Mouse (Mus musculus) thymus, adult 18-20 months (tissue): ENCODE data around the gene Stil.
"Not testable (repeated sequence)": the region's sequence is repeated elsewhere in the genome, so short reads cannot be mapped to it uniquely, and the experiment has no call there.

Experiments used
- DNase-seq, 2 experiments: peaks; one replicate each; pipeline ENCODE4 v3.0.0; 2022; ENCODE audit warnings: mixed read lengths in 2 of 2

The Stil gene

DNA sequence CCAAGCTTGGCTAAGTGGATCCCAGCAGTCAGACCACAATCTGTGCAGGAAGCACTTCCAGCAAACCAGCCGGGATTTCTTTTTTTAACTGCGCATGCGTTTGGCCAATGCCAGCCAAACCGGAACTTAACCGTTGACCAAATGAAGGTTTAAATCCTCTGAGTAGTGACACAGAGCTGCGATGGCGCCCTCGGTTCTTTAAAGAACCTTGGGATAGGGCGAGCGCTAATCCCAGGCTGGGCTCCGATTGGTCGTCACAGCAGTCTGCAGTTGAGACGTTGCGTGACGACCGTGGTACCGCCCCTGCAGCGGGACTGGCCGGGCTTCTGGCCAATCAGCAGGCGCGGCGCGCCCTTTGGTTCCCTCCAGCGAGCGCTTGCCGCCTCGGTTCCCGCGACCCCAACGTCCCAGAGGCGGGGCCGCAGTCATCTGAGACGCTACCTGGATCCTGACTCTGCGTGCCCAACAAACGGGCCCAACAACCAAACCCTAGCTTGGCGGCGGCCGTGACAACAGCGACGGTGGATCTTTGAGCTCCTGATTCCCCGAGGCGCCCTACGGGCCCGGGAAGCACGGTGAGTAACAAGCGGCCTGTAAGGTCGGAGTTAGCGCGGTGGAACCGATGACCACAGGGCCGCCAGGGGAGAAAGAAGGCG is at the start of gene Stil:
Gene Stil (plus strand): TSS at position 387 of the 656 bp plus-strand sequence.
- DNase-seq = peak; percentile 93 to 94

- no peak for DNase-seq
Observed at GRCm38 (mm10) chr4:114953172-114953571, 46.8 kb upstream of the Stil start.

DNA sequence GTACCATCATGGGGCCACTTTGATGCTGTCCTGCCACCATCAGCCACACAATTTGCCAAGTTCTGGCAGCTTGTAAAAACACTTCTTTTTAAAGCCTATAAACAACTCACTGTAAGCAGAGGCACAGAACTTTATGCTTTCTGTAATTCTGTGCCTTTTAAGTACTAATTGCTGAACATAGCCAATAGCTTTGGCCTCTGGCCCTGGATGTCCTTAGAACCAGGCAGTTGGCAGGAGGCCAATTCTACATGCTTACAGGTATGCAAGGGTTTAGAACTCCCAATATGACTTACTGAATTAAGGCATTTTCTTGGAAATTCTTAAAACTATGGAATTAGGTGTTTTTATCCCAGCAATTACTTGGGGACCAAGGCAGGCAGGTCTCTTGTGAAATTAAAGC is 42.6 kb upstream of the Stil start:
- no peak for DNase-seq

- DNase-seq = no peak
Observed at GRCm38 (mm10) chr4:114958231-114958630, 41.7 kb upstream of the Stil start.

- DNase-seq = no peak
Observed at GRCm38 (mm10) chr4:114958786-114959185, 41.2 kb upstream of the Stil start.

- no peak for DNase-seq
Observed at GRCm38 (mm10) chr4:114959533-114959932, 40.4 kb upstream of the Stil start.

DNA sequence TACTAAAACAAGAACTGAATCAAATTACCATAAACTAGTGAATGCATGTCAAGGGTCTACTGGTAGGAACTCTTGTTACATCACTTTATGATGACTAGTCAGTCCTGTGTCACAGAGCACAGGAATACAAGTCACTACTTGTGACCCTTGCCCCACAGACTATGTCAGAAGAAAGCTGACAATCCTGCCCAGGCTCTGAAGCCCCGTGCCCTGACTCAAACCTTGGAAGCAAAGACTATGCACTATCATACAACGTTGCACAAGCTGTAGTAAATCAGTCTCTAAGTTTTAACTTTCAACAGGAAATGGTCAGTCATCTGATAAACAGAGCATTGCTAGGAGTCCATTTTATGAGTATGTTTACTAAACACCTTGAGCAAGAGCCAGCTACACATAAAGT is 39.1 kb upstream of the Stil start:
- DNase-seq = not testable (repeated sequence)

DNA sequence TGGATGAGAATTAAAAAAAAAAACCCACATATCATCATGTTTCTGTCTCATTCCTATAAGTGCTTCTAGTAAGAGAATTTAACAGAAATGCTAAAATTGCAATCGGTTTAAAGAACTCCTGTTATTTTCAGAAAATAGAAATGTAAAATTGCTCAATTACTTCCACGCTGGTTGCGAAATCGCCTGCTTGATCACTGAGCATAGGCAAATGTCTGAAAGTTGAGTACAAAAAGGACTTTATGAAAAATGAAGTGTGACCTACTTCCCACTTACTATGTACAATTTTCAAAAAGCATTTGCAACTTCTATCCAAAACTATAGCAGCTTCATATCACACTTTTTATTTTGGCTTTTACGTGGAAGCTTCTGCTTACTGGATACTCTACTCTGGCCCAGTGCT is 29.2 kb upstream of the Stil start:
- no peak for DNase-seq

- no peak for DNase-seq
Observed at GRCm38 (mm10) chr4:114973229-114973740, 26.7 kb upstream of the Stil start.

DNA sequence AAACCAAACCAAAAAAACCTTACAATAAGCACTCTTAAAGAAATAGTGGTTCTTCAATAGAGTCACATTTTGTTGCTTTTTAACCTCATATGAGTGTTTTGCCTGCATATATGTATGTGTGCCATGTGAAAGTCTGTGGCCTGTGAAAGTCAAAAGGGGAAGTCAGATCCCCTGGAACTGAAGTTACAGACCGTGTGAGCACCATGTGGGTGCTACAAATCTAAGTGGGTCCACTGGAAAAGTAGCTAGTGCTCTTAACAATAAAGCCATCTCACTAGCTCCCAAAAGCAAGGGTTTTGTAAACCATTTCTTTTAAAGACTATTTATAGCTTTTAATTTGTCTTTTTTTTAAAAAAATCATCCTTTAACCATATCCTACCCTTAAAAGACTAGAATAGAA is 17.3 kb upstream of the Stil start:
- DNase-seq = no peak

DNA sequence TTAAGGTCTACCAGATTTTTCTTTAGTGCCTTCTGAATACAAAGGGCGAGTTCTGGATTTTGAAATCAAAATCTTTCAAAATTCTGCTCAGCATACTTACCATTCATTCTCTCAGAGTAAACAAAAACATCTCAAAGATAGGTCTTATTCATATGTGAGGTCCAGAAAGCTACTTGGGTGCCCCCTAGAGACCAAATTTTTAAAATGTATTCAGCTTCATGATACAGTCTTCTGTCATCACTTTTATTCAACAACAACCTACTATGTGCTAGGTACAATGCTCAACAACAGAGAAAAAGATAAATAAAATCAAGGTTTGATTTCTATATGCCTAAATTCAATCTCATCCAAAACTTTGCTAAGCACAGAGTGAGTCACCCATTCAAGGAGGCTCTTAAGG is 16.9 kb upstream of the Stil start:
- DNase-seq = no peak

DNA sequence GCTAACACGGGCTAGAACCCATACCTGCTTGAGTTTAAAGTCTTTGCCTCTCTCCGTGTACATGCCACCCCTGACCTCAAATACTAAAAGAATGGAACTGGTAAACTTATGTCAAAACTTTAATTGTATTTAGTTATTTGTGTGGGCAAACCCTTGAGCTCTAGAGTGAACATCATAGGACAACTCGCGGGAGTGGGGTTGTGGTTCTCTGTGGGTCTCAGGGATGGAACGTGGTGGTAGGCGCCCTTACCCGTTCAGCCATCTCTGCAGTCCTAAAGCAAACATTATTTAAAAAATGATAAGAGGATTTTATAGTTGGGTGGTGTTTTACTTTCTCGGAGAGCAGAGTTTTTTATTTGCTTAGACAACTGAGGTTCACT is 13.8 kb upstream of the Stil start:
- no peak for DNase-seq

GRCm38 (mm10) chr4:114986591-114987432 is 13.1 kb upstream of the Stil start, which contains the start of gene Cmpk1:
TSS of gene Cmpk1 (minus strand) at chr4:114987241.
- peak; percentile 70 for DNase-seq

GRCm38 (mm10) chr4:114994218-114994617 is 5.7 kb upstream of the Stil start:
- no peak for DNase-seq

DNA sequence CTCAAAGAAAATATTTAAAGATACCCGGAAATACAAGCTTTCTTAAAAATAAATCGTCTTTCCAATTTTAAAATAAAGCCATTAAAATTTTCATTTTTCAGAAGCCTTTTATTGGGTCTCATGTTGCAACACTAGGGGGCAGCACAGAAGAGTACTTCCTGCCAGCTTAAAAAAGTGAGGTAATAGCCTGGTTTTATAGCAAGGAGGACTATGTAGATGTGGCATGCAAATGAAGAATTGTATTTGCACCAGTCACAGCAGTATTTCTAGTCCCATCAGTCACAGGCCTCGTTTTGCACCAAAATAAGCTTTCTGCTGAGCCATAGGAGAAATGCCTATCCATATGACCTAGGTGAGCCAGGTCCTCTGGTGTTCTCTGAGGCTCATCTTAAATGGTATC is 2.9 kb upstream of the Stil start:
- DNase-seq = peak in 1 of 2 experiments; percentile 17

DNA sequence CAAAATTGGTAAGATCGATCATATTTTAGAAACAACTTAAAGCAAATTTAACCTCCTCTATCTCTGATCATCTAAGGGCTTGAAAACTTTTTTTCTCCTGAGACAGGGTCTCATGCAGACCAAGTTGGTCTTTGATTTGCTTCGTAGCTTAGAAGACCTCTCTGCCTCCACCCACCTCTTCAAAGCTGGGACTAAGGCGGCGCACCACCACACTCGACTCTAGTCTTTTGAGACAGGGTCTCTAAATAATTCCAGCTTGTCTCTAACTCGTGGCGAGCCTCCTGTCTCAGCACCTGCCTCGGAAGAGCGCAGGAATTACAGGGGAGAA is 550 bp upstream of the Stil start:
- DNase-seq = no peak

DNA sequence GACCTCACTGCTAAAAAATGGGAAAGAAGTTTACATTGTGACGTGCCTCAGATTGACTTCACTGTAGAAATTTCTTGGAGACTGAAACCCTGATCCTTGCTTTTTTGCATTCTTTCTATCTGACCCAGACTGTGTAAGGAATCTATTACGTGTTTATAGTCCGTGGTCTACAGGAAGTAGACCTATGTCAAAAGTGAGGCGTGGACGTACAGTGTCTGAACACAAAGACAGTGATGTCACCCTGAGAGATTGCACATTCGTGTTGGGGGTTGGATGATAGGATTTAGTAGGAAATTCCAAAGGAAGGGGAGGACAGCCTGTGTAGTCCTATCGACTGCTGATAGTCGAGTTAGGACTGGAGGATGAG is 453 bp downstream of the Stil start:
- DNase-seq = no peak

DNA sequence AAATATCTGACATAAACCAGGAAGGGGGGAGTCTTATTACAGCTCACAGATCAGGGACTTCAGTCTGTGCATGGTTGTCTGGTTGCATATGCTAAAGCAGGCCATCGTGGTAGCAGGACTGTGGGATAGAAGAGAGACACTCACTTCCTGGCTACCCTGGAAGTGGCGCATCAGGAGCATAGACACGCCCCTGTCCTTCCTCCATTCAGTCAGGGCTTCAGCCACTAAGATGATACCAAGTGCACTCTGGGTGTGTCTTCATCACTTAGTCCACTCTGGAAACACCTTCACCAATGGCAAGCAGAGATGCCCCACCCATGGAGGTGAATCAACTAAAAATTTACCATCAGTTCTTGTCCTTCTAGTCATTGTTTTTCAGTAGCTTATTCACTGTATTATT is 14.3 kb downstream of the Stil start:
- no peak for DNase-seq

GRCm38 (mm10) chr4:115019997-115020396 is 20.0 kb downstream of the Stil start:
- DNase-seq = no peak

- no peak for DNase-seq
Observed at GRCm38 (mm10) chr4:115035043-115035442, 35.1 kb downstream of the Stil start.

DNA sequence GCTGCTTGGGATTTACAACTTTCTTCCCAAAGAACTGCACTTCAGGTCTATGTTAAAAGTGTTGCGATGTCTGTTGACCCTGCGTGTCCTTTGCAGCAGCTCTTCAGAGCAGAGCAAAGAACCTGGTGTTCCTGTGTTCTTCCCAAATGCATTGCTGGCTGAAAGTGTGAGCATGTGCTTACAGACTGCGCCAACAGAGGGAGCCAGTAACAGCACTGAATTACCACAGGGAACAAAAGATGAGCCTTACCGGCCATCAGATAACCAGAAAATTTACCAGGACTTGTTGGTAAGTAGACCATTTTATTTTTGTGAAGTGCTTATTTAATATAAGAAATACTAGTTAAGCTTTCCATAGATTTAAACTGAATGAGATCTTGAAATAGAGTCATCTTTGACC is 38.3 kb downstream of the Stil start:
- DNase-seq = no peak

GRCm38 (mm10) chr4:115045621-115046020 is 45.7 kb downstream of the Stil start:
- no peak for DNase-seq

DNA sequence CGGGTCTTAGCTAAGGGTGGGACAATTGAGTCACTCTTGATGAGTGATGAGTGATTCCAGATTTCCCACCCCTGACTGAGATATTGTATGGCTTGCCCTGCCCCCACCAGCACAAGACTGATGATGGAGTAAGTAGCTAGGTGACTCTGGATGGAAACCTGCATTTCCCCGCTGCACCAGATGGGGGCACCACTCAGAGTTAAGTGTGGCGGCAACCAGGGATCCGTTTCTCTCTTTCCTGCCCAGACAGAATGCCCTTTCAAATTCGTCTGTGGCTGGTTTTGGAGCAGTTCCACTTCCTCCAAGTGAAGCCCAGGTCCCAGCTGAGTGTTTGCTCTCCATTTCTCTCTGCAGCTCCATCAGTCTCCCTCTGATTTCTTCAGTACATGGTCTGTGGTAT is 47.8 kb downstream of the Stil start:
- DNase-seq = peak in 1 of 2 experiments; percentile 29

DNA sequence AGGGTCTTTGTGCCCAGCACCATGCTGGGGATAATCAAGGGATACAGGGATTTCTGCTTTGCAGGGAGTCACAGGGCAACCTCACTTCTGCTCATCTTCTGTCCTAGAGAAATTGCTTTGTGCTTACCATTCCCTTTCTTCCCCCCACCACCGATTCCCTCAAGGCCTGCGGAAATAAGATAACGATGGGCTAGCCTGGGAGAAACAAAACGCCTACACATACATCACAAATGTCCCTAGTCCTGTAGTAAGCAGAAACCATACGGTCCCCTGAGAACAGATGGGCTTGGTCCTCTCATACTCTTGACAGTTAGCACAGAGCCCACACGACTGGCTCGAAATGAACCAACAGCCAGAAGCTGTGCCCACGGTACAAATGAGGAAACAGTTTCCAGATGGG is 48.2 kb downstream of the Stil start:
- no peak for DNase-seq
